Mouse (Mus musculus) frontal cortex, postnatal 25 days (tissue): ENCODE data around the gene Gm11361.

ENCODE experiments used
- DNase-seq, 2 experiments: peaks; one replicate each; pipeline ENCODE4 v3.0.0; 2022; ENCODE audit warnings: low spot score in 2 of 2

Gm11361 gene

GRCm38 (mm10) chr13:28257228-28257627, at the start of gene Gm11361:
TSS of gene Gm11361 (plus strand) at chr13:28257528.
- DNase-seq = no peak

GRCm38 (mm10) chr13:28264399-28264798, 7.1 kb downstream of the Gm11361 start:
- no peak for DNase-seq

GRCm38 (mm10) chr13:28287368-28287767, 30.0 kb downstream of the Gm11361 start:
- DNase-seq = no peak

GRCm38 (mm10) chr13:28294272-28294671, 36.9 kb downstream of the Gm11361 start:
- DNase-seq = no peak

GRCm38 (mm10) chr13:28294757-28295361, 37.5 kb downstream of the Gm11361 start:
- DNase-seq = no peak

- DNase-seq = no peak
Observed at GRCm38 (mm10) chr13:28295492-28295891, 38.2 kb downstream of the Gm11361 start.

- no peak for DNase-seq
Observed at GRCm38 (mm10) chr13:28297098-28297497, 39.8 kb downstream of the Gm11361 start.

- DNase-seq = no peak
Observed at GRCm38 (mm10) chr13:28297577-28297976, 40.2 kb downstream of the Gm11361 start.
